8 mouse cellular contexts compared by ENCODE assay signal in genomic region chr1:37429366-37430296, GRCm38 (mm10). TPM values are rescaled to one million over a fixed set of nuclear protein-coding genes. Genes with fewer than 3 reads are reported as not detected.
A peak's percentile ranks its signal among the peaks of the same experiment; 100 is the strongest.
DNase-seq lines count a peak whose midpoint lies in the region; ATAC-seq and TF ChIP-seq lines count a peak whose summit lies in the region.

TSS of gene Coa5 (minus strand) at chr1:37430103.
TSS of gene Unc50 (plus strand) at chr1:37430139.

- WGBS in forebrain, embryonic 12.5 days = 3% methylated on average over 57 of the region's 57 CpGs
- WGBS in heart, postnatal 0 days = under 1% methylated on average over 57 of the region's 57 CpGs
- WGBS in liver, embryonic 16.5 days (ENCODE audit: insufficient replicate concordance) = 1% methylated on average over 57 of the region's 57 CpGs
- 4% methylated on average over 55 of the region's 57 CpGs for WGBS in neural tube, embryonic 13.5 days

- no peak for TF ChIP-seq CTCF in E14TG2a.4 (conservative IDR thresholded peaks at IDR 0.05; ENCODE audit: low read length)
- TF ChIP-seq CTCF in heart, postnatal 0 days (IDR thresholded peaks at IDR 0.05; ENCODE audit: low read depth) = no peak
- no peak for TF ChIP-seq CTCF in testis, adult 2 months (IDR thresholded peaks at IDR 0.05; ENCODE audit: control insufficient read depth, insufficient read depth, insufficient replicate concordance, low read depth, low read length)

- peak; percentile 99 for ATAC-seq in forebrain, embryonic 12.5 days (ENCODE audit: low FRiP score)
- ATAC-seq in heart, postnatal 0 days (ENCODE audit: insufficient read depth, low read depth) = peak; percentile 98
- peak; percentile 97 for ATAC-seq in liver, embryonic 16.5 days (ENCODE audit: low read depth)
- ATAC-seq in neural tube, embryonic 13.5 days (ENCODE audit: low read depth) = peak; percentile 99

- peak within 1 kb of the TSS; percentile 81 for H3K9ac ChIP-seq in forebrain, embryonic 12.5 days
- H3K9ac ChIP-seq in heart, postnatal 0 days (replicated peaks; ENCODE audit: low read depth, low read length) = peak within 1 kb of the TSS; percentile 91
- peak within 1 kb of the TSS; percentile 92 for H3K9ac ChIP-seq in liver, embryonic 16.5 days (ENCODE audit: low read depth, low read length)
- peak within 1 kb of the TSS; percentile 90 for H3K9ac ChIP-seq in neural tube, embryonic 13.5 days

- peak within 1 kb of the TSS; percentile 96 for H3K4me3 ChIP-seq in E14TG2a.4 (replicated peaks; ENCODE audit: low read length)
- H3K4me3 ChIP-seq in forebrain, embryonic 12.5 days (replicated peaks) = peak within 1 kb of the TSS; percentile 91
- H3K4me3 ChIP-seq in heart, postnatal 0 days (ENCODE audit: low read depth, low read length) = peak within 1 kb of the TSS; percentile 93
- H3K4me3 ChIP-seq in liver, embryonic 16.5 days (ENCODE audit: low read depth, low read length) = peak within 1 kb of the TSS; percentile 94
- H3K4me3 ChIP-seq in neural tube, embryonic 13.5 days = peak within 1 kb of the TSS; percentile 95
- H3K4me3 ChIP-seq in testis, adult 2 months (ENCODE audit: control insufficient read depth, low read depth, low read length) = peak within 1 kb of the TSS; percentile 95

- H3K4me2 ChIP-seq in forebrain, embryonic 12.5 days = peak within 1 kb of the TSS; percentile 74
- H3K4me2 ChIP-seq in heart, postnatal 0 days (ENCODE audit: low read depth, low read length) = peak within 1 kb of the TSS; percentile 86
- H3K4me2 ChIP-seq in liver, embryonic 16.5 days (ENCODE audit: low read depth, low read length) = peak within 1 kb of the TSS; percentile 77
- H3K4me2 ChIP-seq in neural tube, embryonic 13.5 days = peak within 1 kb of the TSS; percentile 94

- H3K27ac ChIP-seq in forebrain, embryonic 12.5 days = peak within 1 kb of the TSS; percentile 69
- H3K27ac ChIP-seq in heart, postnatal 0 days (ENCODE audit: low read depth) = peak within 1 kb of the TSS; percentile 87
- H3K27ac ChIP-seq in liver, embryonic 16.5 days (ENCODE audit: low read length) = peak within 1 kb of the TSS; percentile 88
- peak within 1 kb of the TSS; percentile 76 for H3K27ac ChIP-seq in neural tube, embryonic 13.5 days (replicated peaks)
- H3K27ac ChIP-seq in testis, adult 2 months (ENCODE audit: control insufficient read depth, insufficient read depth, low read depth, low read length) = peak within 1 kb of the TSS; percentile 79

- peak; percentile 93 for TF ChIP-seq POLR2A in testis, adult 2 months (IDR thresholded peaks at IDR 0.05; ENCODE audit: control insufficient read depth, low read depth, low read length)

- H3K4me1 ChIP-seq in E14TG2a.4 (replicated peaks; ENCODE audit: low read depth, low read length) = peaks cover 27% of the 10 kb centered on the region
- H3K4me1 ChIP-seq in forebrain, embryonic 12.5 days = peaks cover 19% of the 10 kb centered on the region
- H3K4me1 ChIP-seq in heart, postnatal 0 days (ENCODE audit: control insufficient read depth, insufficient read depth) = peaks cover 15% of the 10 kb centered on the region
- H3K4me1 ChIP-seq in liver, embryonic 16.5 days (ENCODE audit: control insufficient read depth, low read depth, low read length) = peaks cover 24% of the 10 kb centered on the region
- H3K4me1 ChIP-seq in neural tube, embryonic 13.5 days (replicated peaks) = peaks cover 38% of the 10 kb centered on the region
- H3K4me1 ChIP-seq in testis, adult 2 months (ENCODE audit: control insufficient read depth, insufficient read depth, low read length) = peaks cover 2% of the 10 kb centered on the region; the same call in 1 of the 2 replicates

- H3K9me3 ChIP-seq in E14TG2a.4 (ENCODE audit: low read length) = no peaks in the 10 kb centered on the region
- H3K9me3 ChIP-seq in forebrain, embryonic 12.5 days = no peaks in the 10 kb centered on the region
- no peaks in the 10 kb centered on the region for H3K9me3 ChIP-seq in heart, postnatal 0 days (replicated peaks; ENCODE audit: control insufficient read depth, low read length)
- no peaks in the 10 kb centered on the region for H3K9me3 ChIP-seq in liver, embryonic 16.5 days (replicated peaks; ENCODE audit: control insufficient read depth, low read length)
- H3K9me3 ChIP-seq in neural tube, embryonic 13.5 days = peaks cover 3% of the 10 kb centered on the region; the same call in 1 of the 2 replicates

- TF ChIP-seq EP300 in heart, postnatal 0 days (IDR thresholded peaks at IDR 0.05; ENCODE audit: low read depth) = peak; percentile 70; the same call in 1 of the 2 replicates

- DNase-seq in c-Kit-positive CD71-positive TER-119-positive erythroid progenitor cells, embryonic 14.5 days (ENCODE audit: low spot score) = peak; percentile 92
- peak; percentile 97 for DNase-seq in heart, postnatal 0 days (ENCODE audit: low spot score)
- DNase-seq in kidney, postnatal 4 days = peak; percentile 94 to 96

- no peaks in the 10 kb centered on the region for H3K27me3 ChIP-seq in E14TG2a.4 (ENCODE audit: insufficient read depth, low read length)
- no peaks in the 10 kb centered on the region for H3K27me3 ChIP-seq in forebrain, embryonic 12.5 days
- no peaks in the 10 kb centered on the region for H3K27me3 ChIP-seq in heart, postnatal 0 days (ENCODE audit: control insufficient read depth, insufficient read depth, low read length)
- no peaks in the 10 kb centered on the region for H3K27me3 ChIP-seq in liver, embryonic 16.5 days (ENCODE audit: control insufficient read depth, insufficient read depth, low read depth, low read length)
- no peaks in the 10 kb centered on the region for H3K27me3 ChIP-seq in neural tube, embryonic 13.5 days
- no peaks in the 10 kb centered on the region for H3K27me3 ChIP-seq in testis, adult 2 months (ENCODE audit: control insufficient read depth, insufficient read depth, low read length)

- H3K36me3 ChIP-seq in E14TG2a.4 (ENCODE audit: insufficient read depth, low read length) = peaks cover 64% of the 10 kb centered on the region
- peaks cover 29% of the 10 kb centered on the region for H3K36me3 ChIP-seq in forebrain, embryonic 12.5 days (replicated peaks)
- H3K36me3 ChIP-seq in heart, postnatal 0 days (replicated peaks; ENCODE audit: control insufficient read depth, insufficient read depth, low read length) = peaks cover 55% of the 10 kb centered on the region
- peaks cover 20% of the 10 kb centered on the region for H3K36me3 ChIP-seq in liver, embryonic 16.5 days (ENCODE audit: control insufficient read depth, insufficient read depth)
- H3K36me3 ChIP-seq in neural tube, embryonic 13.5 days = peaks cover 56% of the 10 kb centered on the region
- no peaks in the 10 kb centered on the region; the same call in 1 of the 2 replicates for H3K36me3 ChIP-seq in testis, adult 2 months (ENCODE audit: control insufficient read depth, insufficient read depth, low read length)

RNA-seq across cellular contexts. Expression of gene Coa5, which starts in this region (rescaled TPM):
- 51.8 and 53.3 TPM in 2 replicates for polyA plus RNA-seq in forebrain, embryonic 12.5 days (2016; fragmentation: Nextera tagmentation; extraction: Ambion mirVana)
- 48.9 and 65.0 TPM in 2 replicates for total RNA-seq in heart, postnatal 0 days (2014; rRNA removed; ENCODE audit: low replicate concordance)
- 55.3 and 60.1 TPM in 2 replicates for polyA plus RNA-seq in heart, postnatal 0 days (2015; fragmentation: Nextera tagmentation; extraction: Ambion mirVana)
- 24.3 and 25.0 TPM in 2 replicates for polyA plus RNA-seq in liver, embryonic 16.5 days (2015; fragmentation: Nextera tagmentation; extraction: Ambion mirVana)
- polyA plus RNA-seq in neural tube, embryonic 13.5 days (2015; fragmentation: Nextera tagmentation; extraction: Ambion mirVana) = 54.0 and 59.4 TPM in 2 replicates
- polyA plus RNA-seq in testis, adult 2 months (2012; rRNA removed) = 32.6 and 41.0 TPM in 2 replicates

RNA-seq across cellular contexts. Expression of gene Unc50, which starts in this region (rescaled TPM):
- 108 and 110 TPM in 2 replicates for polyA plus RNA-seq in forebrain, embryonic 12.5 days (2016; fragmentation: Nextera tagmentation; extraction: Ambion mirVana)
- total RNA-seq in heart, postnatal 0 days (2014; rRNA removed; ENCODE audit: low replicate concordance) = 57.6 and 83.8 TPM in 2 replicates
- 78.7 and 83.3 TPM in 2 replicates for polyA plus RNA-seq in heart, postnatal 0 days (2015; fragmentation: Nextera tagmentation; extraction: Ambion mirVana)
- polyA plus RNA-seq in liver, embryonic 16.5 days (2015; fragmentation: Nextera tagmentation; extraction: Ambion mirVana) = 63.1 and 64.0 TPM in 2 replicates
- 121 and 131 TPM in 2 replicates for polyA plus RNA-seq in neural tube, embryonic 13.5 days (2015; fragmentation: Nextera tagmentation; extraction: Ambion mirVana)
- 46.9 and 67.5 TPM in 2 replicates for polyA plus RNA-seq in testis, adult 2 months (2012; rRNA removed)

Comparison
In these comparisons a context has a peak if more than half of its experiments do, and no peak if none do; other contexts are left out.
1. Peak in every context shown above with its lines: DNase-seq, ATAC-seq, H3K4me3 ChIP-seq and H3K27ac ChIP-seq.